Mouse (Mus musculus) ES-CJ7 (cell line): Measurements from ENCODE around the gene Spaca9.

Source experiments
- DNase-seq: peaks from one replicate; pipeline ENCODE4 v3.0.0; 2011; ENCODE audit warnings: low read depth, low spot score

Gene Spaca9

GRCm38 (mm10) chr2:28699361-28700335, at the start of gene Spaca9, which contains the start of gene Ak8:
Gene Spaca9 (minus strand): TSS chr2:28699727.
Gene Ak8 (plus strand): TSS chr2:28700164.
- DNase-seq: peak; percentile 78

GRCm38 (mm10) chr2:28747705-28748104, 48.2 kb upstream of the Spaca9 start:
- DNase-seq: no peak

- no peak for DNase-seq
Measured at GRCm38 (mm10) chr2:28746682-28747332, 47.3 kb upstream of the Spaca9 start.

- DNase-seq: no peak
Measured at GRCm38 (mm10) chr2:28742701-28743100, 43.2 kb upstream of the Spaca9 start.

GRCm38 (mm10) chr2:28740159-28740558, 40.6 kb upstream of the Spaca9 start:
- DNase-seq: no peak

GRCm38 (mm10) chr2:28737112-28737511, 37.6 kb upstream of the Spaca9 start:
- no peak for DNase-seq

- no peak for DNase-seq
Measured at GRCm38 (mm10) chr2:28730676-28731075, 31.1 kb upstream of the Spaca9 start.

- DNase-seq: no peak
Measured at GRCm38 (mm10) chr2:28727786-28728404, 28.4 kb upstream of the Spaca9 start.

GRCm38 (mm10) chr2:28723912-28724311, 24.4 kb upstream of the Spaca9 start:
- DNase-seq: no peak

- no peak for DNase-seq
Measured at GRCm38 (mm10) chr2:28722419-28722818, 22.9 kb upstream of the Spaca9 start.

GRCm38 (mm10) chr2:28713036-28713435, 13.5 kb upstream of the Spaca9 start:
- DNase-seq: no peak

GRCm38 (mm10) chr2:28706787-28707186, 7.3 kb upstream of the Spaca9 start:
- DNase-seq: no peak

GRCm38 (mm10) chr2:28706106-28706636, 6.6 kb upstream of the Spaca9 start:
- no peak for DNase-seq

- DNase-seq: no peak
Measured at GRCm38 (mm10) chr2:28701646-28702262, 2.2 kb upstream of the Spaca9 start.

GRCm38 (mm10) chr2:28698566-28698965, 961 bp downstream of the Spaca9 start:
- no peak for DNase-seq

GRCm38 (mm10) chr2:28692692-28693091, 6.8 kb downstream of the Spaca9 start:
- DNase-seq: no peak

GRCm38 (mm10) chr2:28688431-28688830, 11.1 kb downstream of the Spaca9 start:
- peak; percentile 42 for DNase-seq

- DNase-seq: no peak
Measured at GRCm38 (mm10) chr2:28685895-28686294, 13.6 kb downstream of the Spaca9 start.

GRCm38 (mm10) chr2:28681718-28682117, 17.8 kb downstream of the Spaca9 start:
- no peak for DNase-seq

- DNase-seq: peak; percentile 29
Measured at GRCm38 (mm10) chr2:28680710-28681109, 18.8 kb downstream of the Spaca9 start.

GRCm38 (mm10) chr2:28676005-28676404, 23.5 kb downstream of the Spaca9 start:
- DNase-seq: no peak
